Mouse (Mus musculus): ENCODE measurements around the gene Ghrl. TPM values are rescaled to one million over a fixed set of nuclear protein-coding genes. Genes with fewer than 3 reads are reported as not detected.

Ghrl gene
- 40.7 and 53.2 TPM in 2 replicates for polyA plus RNA-seq (2015; fragmentation: Nextera tagmentation; extraction: Ambion mirVana)

DNA sequence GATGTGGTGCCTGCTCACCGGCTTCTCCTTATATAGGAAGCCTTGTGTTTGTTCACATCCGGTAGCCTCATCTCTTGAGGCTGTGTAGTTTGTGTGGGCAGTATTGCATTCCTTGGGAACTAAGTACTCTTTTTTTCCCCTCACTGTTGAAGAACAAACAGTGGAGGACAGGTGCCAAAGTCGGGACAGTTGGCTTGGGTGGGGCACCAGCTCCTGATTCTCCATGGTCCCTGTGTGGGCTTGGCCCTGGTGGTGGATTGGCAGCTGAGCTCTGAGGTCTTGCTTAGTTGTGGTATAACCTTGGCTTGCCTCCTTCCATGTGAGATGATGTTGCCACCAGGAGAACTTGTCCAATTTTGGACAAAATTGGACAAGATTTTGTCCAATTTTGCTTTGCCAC, at the start of gene Ghrl:
TSS of gene Ghrl (minus strand) at position 3 of the 400 bp plus-strand sequence.
- H3K4me1 ChIP-seq (ENCODE audit: control insufficient read depth, insufficient read depth, low read length): no peaks in the 10 kb centered on the region
- WGBS: 59% methylated on average over 3 of the region's 3 CpGs
- H3K27me3 ChIP-seq (ENCODE audit: control insufficient read depth, insufficient read depth, low read length): no peaks in the 10 kb centered on the region
- H3K4me3 ChIP-seq (replicated peaks; ENCODE audit: low read length): no peak within 1 kb of the TSS
- H3K27ac ChIP-seq (ENCODE audit: low read length): no peak within 1 kb of the TSS
- H3K4me2 ChIP-seq (ENCODE audit: low read depth, low read length): no peak within 1 kb of the TSS
- H3K9me3 ChIP-seq (replicated peaks; ENCODE audit: control insufficient read depth, low read length): no peaks in the 10 kb centered on the region
- ATAC-seq (ENCODE audit: insufficient read depth, low FRiP score): no peak
- H3K36me3 ChIP-seq (ENCODE audit: control insufficient read depth, insufficient read depth, low read length): peaks cover 11% of the 10 kb centered on the region; the same call in 1 of the 2 replicates
- no peak within 1 kb of the TSS for H3K9ac ChIP-seq (ENCODE audit: low read length)

DNA sequence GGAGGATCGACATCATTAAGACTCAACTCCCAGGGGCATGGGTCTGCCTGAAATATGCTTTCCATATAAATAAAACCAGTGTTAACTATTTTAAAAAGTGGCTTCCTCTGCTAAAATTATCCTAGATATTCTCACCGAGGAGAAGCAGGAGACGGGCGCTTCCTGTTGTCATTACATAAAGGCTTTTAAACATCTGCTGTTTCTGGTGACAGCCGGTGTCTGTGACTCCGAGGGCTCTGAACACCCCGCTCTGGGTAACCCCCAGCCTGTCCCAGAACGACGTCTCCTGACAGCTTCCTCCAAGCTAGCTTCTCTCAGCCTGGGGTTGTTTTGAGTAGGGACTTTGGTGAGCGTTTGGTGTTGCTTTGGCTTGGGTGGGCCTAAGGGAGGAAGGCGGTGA, 49.1 kb upstream of the Ghrl start:
- Histone ChIP-seq H3K9me3 (replicated peaks; ENCODE audit: control insufficient read depth, low read length) (no peaks in the 10 kb centered on the region), H3K4me1 (ENCODE audit: control insufficient read depth, insufficient read depth, low read length) (no peaks in the 10 kb centered on the region), H3K27ac (ENCODE audit: low read length) (no peak overlapping the region), H3K9ac (ENCODE audit: low read length) (no peak overlapping the region), H3K36me3 (ENCODE audit: control insufficient read depth, insufficient read depth, low read length) (no peaks in the 10 kb centered on the region), H3K4me3 (replicated peaks; ENCODE audit: low read length) (no peak overlapping the region), H3K27me3 (ENCODE audit: control insufficient read depth, insufficient read depth, low read length) (no peaks in the 10 kb centered on the region), H3K4me2 (ENCODE audit: low read depth, low read length) (no peak overlapping the region)
- no peak for ATAC-seq (ENCODE audit: insufficient read depth, low FRiP score)
- 48% methylated on average over 11 of the region's 11 CpGs for WGBS

DNA sequence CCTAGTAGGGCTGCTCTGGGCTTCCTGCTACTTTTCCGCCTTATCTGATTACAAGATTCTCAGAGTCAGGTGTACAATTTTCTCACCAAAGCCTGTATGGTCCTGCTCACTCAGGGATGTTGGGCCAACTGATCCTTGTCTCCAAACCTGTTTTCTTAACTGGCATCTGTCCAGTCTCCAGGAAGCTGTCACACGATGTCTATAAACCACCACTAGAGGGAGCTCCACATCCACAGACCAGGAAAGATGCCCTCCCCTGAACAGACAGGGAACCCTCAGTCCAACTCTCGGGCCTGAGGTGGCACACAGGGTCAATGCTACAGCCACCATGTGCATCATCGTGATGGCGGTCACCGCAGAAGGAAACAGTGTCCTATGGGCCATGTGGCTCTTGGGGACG, 42.0 kb upstream of the Ghrl start:
- Histone ChIP-seq H3K9me3 (replicated peaks; ENCODE audit: control insufficient read depth, low read length) (no peaks in the 10 kb centered on the region), H3K27me3 (ENCODE audit: control insufficient read depth, insufficient read depth, low read length) (no peaks in the 10 kb centered on the region), H3K4me3 (replicated peaks; ENCODE audit: low read length) (no peak overlapping the region), H3K4me2 (ENCODE audit: low read depth, low read length) (no peak overlapping the region), H3K9ac (ENCODE audit: low read length) (no peak overlapping the region), H3K27ac (ENCODE audit: low read length) (no peak overlapping the region), H3K36me3 (ENCODE audit: control insufficient read depth, insufficient read depth, low read length) (no peaks in the 10 kb centered on the region), H3K4me1 (ENCODE audit: control insufficient read depth, insufficient read depth, low read length) (no peaks in the 10 kb centered on the region)
- ATAC-seq (ENCODE audit: insufficient read depth, low FRiP score): 0 out of 2 replicates have a peak, but pooled peaks have one; percentile 34
- WGBS: 26% methylated on average over 7 of the region's 7 CpGs

DNA sequence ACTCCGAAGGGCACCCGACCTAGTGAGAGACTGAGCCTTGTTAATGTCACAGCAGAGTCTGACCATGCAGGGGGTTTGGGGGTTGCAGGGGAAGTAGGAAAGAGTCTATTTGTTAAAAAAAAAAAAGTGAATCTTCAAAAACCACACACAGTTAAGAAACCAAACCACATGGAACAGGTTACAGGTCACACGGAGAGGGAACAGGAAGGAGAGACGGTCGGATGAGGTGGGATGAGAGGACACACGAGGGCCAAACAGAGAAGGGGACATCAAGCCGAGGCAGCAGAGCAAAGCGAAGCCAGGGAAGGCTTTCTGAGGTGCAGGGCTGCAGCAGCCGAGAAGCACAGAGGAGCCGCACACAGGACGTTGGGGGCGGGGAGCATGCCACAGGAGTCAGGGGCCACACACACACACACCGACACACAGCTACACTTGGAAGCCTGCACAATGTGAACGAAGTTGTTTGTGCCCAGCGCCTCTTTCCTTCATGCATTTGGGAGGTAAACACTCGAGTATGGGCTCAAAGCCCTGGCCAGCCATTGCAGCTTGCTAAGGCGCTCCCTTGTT, 29.5 kb upstream of the Ghrl start:
- 55% methylated on average over 17 of the region's 17 CpGs for WGBS
- no peak overlapping the region for H3K9ac ChIP-seq (ENCODE audit: low read length)
- H3K4me3 ChIP-seq (replicated peaks; ENCODE audit: low read length): no peak overlapping the region
- no peaks in the 10 kb centered on the region for H3K9me3 ChIP-seq (replicated peaks; ENCODE audit: control insufficient read depth, low read length)
- H3K27ac ChIP-seq (ENCODE audit: low read length): no peak overlapping the region
- H3K36me3 ChIP-seq (ENCODE audit: control insufficient read depth, insufficient read depth, low read length): no peaks in the 10 kb centered on the region
- H3K4me1 ChIP-seq (ENCODE audit: control insufficient read depth, insufficient read depth, low read length): no peaks in the 10 kb centered on the region
- H3K27me3 ChIP-seq (ENCODE audit: control insufficient read depth, insufficient read depth, low read length): peaks cover 11% of the 10 kb centered on the region
- no peak overlapping the region for H3K4me2 ChIP-seq (ENCODE audit: low read depth, low read length)
- no peak for ATAC-seq (ENCODE audit: insufficient read depth, low FRiP score)

DNA sequence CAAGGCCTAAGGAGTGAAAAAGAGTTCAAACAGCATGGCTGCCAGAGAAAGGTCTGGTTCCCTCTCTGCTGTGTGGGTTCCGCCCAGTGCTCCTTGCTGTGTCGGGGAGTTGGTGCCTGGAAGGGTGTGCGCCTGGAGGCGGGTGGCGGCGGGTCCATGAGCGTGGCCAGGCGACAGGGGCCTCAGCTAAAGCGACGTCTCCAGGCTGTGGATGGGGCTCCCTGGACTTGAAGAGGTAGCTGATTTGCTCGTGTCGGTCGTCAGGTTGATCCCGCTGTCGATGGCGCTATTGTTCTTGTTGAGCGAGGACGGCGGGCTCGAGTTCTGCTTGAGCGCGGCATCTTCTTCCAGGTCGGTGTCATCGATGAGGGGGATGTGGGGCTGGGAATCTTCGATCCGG, 28.7 kb upstream of the Ghrl start:
- H3K27ac ChIP-seq (ENCODE audit: low read length): no peak overlapping the region
- WGBS: 29% methylated on average over 26 of the region's 26 CpGs

DNA sequence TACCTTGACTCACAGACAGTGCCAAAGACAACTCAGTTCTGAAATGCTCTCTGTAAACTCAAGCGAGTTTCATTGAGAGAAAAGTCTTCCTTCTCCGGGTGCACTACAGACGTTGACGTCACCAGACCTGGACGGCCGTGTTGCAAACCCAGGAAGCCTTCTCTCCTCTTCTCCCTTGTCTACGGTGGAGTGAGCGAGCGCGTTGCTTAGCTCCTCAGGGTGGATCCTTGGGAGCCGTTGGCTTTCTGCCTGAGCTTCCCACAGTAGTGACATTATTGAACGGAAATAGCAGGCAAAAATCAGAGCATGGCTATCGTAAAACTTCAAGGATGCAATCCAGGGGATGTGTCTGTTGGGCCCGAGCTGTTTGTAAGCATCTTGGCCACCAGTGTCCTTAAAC, 27.6 kb upstream of the Ghrl start:
- WGBS: 80% methylated on average over 14 of the region's 14 CpGs
- H3K27ac ChIP-seq (ENCODE audit: low read length): no peak overlapping the region
- H3K4me2 ChIP-seq (ENCODE audit: low read depth, low read length): no peak overlapping the region
- ATAC-seq (ENCODE audit: insufficient read depth, low FRiP score): no peak
- peaks cover 11% of the 10 kb centered on the region for H3K27me3 ChIP-seq (ENCODE audit: control insufficient read depth, insufficient read depth, low read length)
- no peaks in the 10 kb centered on the region for H3K36me3 ChIP-seq (ENCODE audit: control insufficient read depth, insufficient read depth, low read length)
- H3K9ac ChIP-seq (ENCODE audit: low read length): no peak overlapping the region
- no peaks in the 10 kb centered on the region for H3K4me1 ChIP-seq (ENCODE audit: control insufficient read depth, insufficient read depth, low read length)
- no peaks in the 10 kb centered on the region for H3K9me3 ChIP-seq (replicated peaks; ENCODE audit: control insufficient read depth, low read length)
- H3K4me3 ChIP-seq (replicated peaks; ENCODE audit: low read length): no peak overlapping the region

More for the DNA sequence above, 28.7 kb upstream of the Ghrl start:
- ATAC-seq (ENCODE audit: insufficient read depth, low FRiP score): no peak; the same call in 1 of the 2 replicates
- H3K36me3 ChIP-seq (ENCODE audit: control insufficient read depth, insufficient read depth, low read length): no peaks in the 10 kb centered on the region
- H3K4me3 ChIP-seq (replicated peaks; ENCODE audit: low read length): peak overlapping the region; percentile 20
- peak overlapping the region; percentile 40; the same call in 1 of the 2 replicates for H3K4me2 ChIP-seq (ENCODE audit: low read depth, low read length)
- H3K27me3 ChIP-seq (ENCODE audit: control insufficient read depth, insufficient read depth, low read length): peaks cover 11% of the 10 kb centered on the region
- no peaks in the 10 kb centered on the region for H3K9me3 ChIP-seq (replicated peaks; ENCODE audit: control insufficient read depth, low read length)
- no peaks in the 10 kb centered on the region for H3K4me1 ChIP-seq (ENCODE audit: control insufficient read depth, insufficient read depth, low read length)
- no peak overlapping the region for H3K9ac ChIP-seq (ENCODE audit: low read length)

DNA sequence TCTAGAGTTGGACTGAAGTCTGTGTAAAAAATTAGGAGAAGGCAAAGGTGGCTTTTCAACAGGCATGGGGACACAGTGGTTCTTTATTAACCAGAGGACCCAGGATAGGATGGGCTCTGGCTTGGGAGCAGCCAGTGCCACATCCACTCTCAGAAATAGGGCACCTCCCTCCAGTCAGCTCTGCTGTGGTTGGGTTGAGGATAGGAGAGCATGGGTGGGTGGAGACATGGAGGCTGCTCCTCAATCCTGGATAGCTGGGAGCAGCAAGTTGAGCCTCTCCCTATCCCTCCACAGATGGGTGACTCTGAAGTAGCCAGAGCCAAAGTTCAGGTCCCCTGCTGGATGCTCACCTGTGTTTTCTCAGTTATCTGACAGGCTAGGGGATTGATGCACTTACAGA, 25.4 kb upstream of the Ghrl start:
- H3K4me3 ChIP-seq (replicated peaks; ENCODE audit: low read length): no peak overlapping the region
- no peak for ATAC-seq (ENCODE audit: insufficient read depth, low FRiP score)
- no peaks in the 10 kb centered on the region for H3K9me3 ChIP-seq (replicated peaks; ENCODE audit: control insufficient read depth, low read length)
- no peak overlapping the region for H3K27ac ChIP-seq (ENCODE audit: low read length)
- H3K4me1 ChIP-seq (ENCODE audit: control insufficient read depth, insufficient read depth, low read length): no peaks in the 10 kb centered on the region
- no peak overlapping the region for H3K4me2 ChIP-seq (ENCODE audit: low read depth, low read length)
- H3K36me3 ChIP-seq (ENCODE audit: control insufficient read depth, insufficient read depth, low read length): no peaks in the 10 kb centered on the region
- H3K27me3 ChIP-seq (ENCODE audit: control insufficient read depth, insufficient read depth, low read length): peaks cover 11% of the 10 kb centered on the region
- no peak overlapping the region for H3K9ac ChIP-seq (ENCODE audit: low read length)

DNA sequence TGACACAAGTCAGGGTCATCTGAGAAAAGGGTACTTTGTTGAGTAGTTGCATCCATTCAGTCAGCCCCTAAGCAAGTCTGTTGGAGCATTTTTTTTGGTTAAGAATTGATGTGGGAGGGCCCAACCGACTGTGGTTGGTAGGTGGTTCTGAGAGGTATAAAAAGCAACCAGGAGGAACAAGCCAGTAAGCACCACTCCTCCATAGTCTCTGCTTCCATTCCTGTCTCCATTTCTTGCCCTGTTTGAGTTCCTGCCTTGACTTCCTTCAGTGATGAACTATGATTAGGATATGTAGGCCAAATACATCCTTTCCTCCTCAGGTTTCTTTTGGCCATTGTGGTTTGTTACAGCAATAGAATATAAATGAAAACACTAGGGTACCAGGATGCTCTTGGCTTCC, 23.4 kb upstream of the Ghrl start:
- 0 out of 2 replicates have a peak, but pooled peaks cover 2% of the 10 kb centered on the region for H3K36me3 ChIP-seq (ENCODE audit: control insufficient read depth, insufficient read depth, low read length)
- no peak overlapping the region for H3K4me3 ChIP-seq (replicated peaks; ENCODE audit: low read length)
- no peak overlapping the region for H3K27ac ChIP-seq (ENCODE audit: low read length)
- no peak overlapping the region for H3K4me2 ChIP-seq (ENCODE audit: low read depth, low read length)
- no peaks in the 10 kb centered on the region for H3K9me3 ChIP-seq (replicated peaks; ENCODE audit: control insufficient read depth, low read length)
- 47% methylated on average over 1 of the region's 1 CpGs for WGBS
- H3K27me3 ChIP-seq (ENCODE audit: control insufficient read depth, insufficient read depth, low read length): peaks cover 3% of the 10 kb centered on the region
- no peak for ATAC-seq (ENCODE audit: insufficient read depth, low FRiP score)
- no peak overlapping the region for H3K9ac ChIP-seq (ENCODE audit: low read length)
- peaks cover 9% of the 10 kb centered on the region for H3K4me1 ChIP-seq (ENCODE audit: control insufficient read depth, insufficient read depth, low read length)

DNA sequence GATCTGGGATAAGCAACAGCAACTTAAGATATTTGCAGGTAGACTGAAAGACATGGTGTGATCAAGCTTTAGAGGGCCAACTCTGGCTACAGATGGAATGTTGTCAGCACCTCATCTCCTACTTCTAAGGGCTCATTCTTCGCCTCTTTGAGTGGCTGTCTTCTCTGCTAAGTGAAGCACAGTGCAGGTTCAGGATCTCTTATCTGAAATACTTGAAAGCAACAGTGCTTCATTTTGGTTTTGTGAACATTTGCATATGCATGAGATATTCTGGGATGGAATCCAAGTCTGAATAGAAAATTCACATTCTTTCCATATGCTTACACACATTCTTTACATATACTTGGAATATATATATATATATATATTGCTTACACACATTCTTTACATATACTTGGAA, 22.6 kb upstream of the Ghrl start:
- WGBS: 79% methylated on average over 1 of the region's 1 CpGs
- Histone ChIP-seq H3K4me3 (replicated peaks; ENCODE audit: low read length) (no peak overlapping the region), H3K4me1 (ENCODE audit: control insufficient read depth, insufficient read depth, low read length) (peaks cover 9% of the 10 kb centered on the region), H3K4me2 (ENCODE audit: low read depth, low read length) (no peak overlapping the region), H3K27me3 (ENCODE audit: control insufficient read depth, insufficient read depth, low read length) (no peaks in the 10 kb centered on the region), H3K9ac (ENCODE audit: low read length) (no peak overlapping the region), H3K27ac (ENCODE audit: low read length) (no peak overlapping the region), H3K9me3 (replicated peaks; ENCODE audit: control insufficient read depth, low read length) (no peaks in the 10 kb centered on the region), H3K36me3 (ENCODE audit: control insufficient read depth, insufficient read depth, low read length) (peaks cover 8% of the 10 kb centered on the region; the same call in 1 of the 2 replicates)
- no peak for ATAC-seq (ENCODE audit: insufficient read depth, low FRiP score)
